Mouse (Mus musculus) activated CD4-positive, CD25-positive, alpha-beta regulatory T cell, adult 4 months (primary cell): ENCODE data around the gene Gm2897. TPM values are rescaled to one million over a fixed set of nuclear protein-coding genes. Genes with fewer than 3 reads are reported as not detected.
"Not testable (repeated sequence)": the region's sequence is repeated elsewhere in the genome, so short reads cannot be mapped to it uniquely, and the experiment has no call there.

ENCODE experiments used
- ATAC-seq: one replicate; pipeline ENCODE4 v1.8.0; 2017
- polyA plus RNA-seq, 2 experiments: library from polyadenylated mRNA; unstranded; fragments of 100-300 nt; shearing (Covaris generic); gene quantifications; one replicate each; pipeline ENCODE4 v1.2.1; 2017

Gene Gm2897
- polyA plus RNA-seq: 1 to 10 TPM; 1.6 to 3.2 TPM

DNA sequence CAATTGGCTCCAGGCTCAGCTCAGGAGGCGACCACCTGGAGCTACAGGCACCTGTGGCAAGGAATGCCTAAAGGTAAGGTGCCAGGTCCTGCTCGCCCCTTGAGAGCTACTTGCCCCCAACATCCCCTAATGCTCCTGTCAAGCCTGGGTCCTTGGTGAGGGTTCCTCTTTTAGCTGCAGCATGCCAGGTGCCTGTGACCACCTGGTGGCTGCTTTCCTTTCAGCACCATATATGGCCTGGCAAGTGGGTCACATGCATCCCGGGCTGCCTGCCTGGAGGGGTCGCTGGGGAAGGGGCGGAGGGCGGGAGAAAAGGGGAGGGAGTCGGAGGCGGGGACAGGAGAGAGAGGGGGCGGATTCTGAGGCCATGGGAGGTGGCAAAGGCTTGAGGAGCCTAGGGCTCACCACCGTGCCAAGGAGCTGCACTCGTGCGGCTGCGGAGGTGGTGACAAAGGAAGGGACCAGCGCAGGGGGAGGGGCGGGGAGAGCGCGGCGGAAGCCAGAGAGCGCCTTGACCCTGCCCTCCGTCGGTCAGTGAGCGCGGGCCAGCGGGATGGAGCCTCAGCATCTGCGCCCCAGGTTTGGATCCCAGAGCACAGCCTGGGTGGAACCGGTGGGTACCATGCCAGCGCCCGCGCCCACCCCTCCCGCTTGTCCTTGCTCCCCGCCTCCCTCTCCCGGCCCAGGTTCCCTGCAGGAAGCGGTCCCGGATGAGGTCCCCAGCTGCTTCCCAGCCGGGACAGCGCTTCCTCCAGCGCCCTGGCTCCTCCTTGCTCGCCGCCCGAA is at the start of gene Gm2897:
Gm2897 (plus strand) TSS at position 559 of the 786 bp plus-strand sequence.
- not testable (repeated sequence) for ATAC-seq

GRCm38 (mm10) chr14:3029702-3030101 is 19.4 kb upstream of the Gm2897 start, which contains the start of gene Gm2888:
Gm2888 (plus strand) TSS chr14:3030002.
- ATAC-seq: not testable (repeated sequence)

DNA sequence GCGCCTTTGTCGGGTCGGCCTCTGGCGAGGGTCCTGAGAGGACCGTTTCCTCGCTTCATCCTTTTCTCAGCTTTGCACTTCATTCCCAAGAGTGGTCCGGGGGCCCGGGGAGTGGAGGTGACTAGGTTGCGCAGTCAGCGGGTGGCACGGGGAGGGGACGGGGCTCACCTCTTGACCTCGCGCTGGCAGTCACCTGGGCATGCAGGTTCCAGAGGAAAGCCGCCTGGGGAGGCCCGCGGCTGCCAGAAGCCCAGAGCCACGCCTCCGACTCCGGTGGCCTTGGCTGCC is 372 bp downstream of the Gm2897 start:
- not testable (repeated sequence) for ATAC-seq

DNA sequence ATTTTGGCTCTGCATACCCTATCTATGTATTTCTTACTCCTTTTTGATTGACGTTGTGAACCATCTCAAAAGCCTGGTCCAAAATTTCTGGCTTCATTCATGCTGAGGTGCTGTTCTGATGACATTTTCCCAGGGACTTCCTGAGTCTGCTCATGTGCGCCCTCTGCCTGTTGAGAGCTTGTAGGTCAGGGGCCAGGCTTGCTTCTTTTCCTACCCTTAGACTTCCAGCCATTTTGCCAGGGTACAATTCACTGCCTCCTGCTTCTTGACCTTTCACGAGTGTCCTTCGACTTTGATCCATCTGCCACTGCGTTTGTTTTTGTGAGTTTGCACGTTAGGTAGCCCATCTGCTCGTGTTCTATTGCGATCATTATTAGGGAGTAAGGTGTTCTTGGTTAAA is 1.0 kb downstream of the Gm2897 start:
- ATAC-seq: not testable (repeated sequence)

DNA sequence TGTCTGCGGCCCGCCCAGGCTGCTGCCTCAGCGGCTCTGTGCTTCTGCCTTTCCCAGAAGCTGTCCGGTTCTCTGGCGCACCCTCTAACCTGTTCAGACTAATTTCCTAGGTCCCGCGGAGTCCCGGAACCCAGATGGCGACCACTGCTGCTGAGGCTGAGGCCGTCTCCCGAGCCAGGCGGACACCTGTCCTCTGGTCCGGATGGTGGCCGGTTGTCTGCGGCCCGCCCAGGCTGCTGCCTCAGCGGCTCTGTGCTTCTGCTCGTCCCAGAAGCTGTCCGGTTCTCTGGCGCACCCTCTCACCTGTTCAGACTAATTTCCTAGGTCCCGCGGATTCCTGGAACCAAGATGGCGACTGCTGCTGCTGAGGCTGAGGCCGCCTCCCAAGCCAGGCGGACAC is 67.0 kb downstream of the Gm2897 start:
- ATAC-seq: not testable (repeated sequence)

Other genes with a start within 250 kb of the Gm2897 start
- gene Gm2888, start 19.3 kb upstream of the Gm2897 start, polyA plus RNA-seq: not detected
- not detected for gene Gm10340, start 84.7 kb downstream of the Gm2897 start, polyA plus RNA-seq
- not detected for gene Gm5795, start 139.0 kb downstream of the Gm2897 start, polyA plus RNA-seq
- 10 to 100 TPM; 14.9 to 18.9 TPM for gene D830030K20Rik, start 159.2 kb downstream of the Gm2897 start, polyA plus RNA-seq